Comparison of ENCODE assay signal across 8 mouse cellular contexts in the genomic region with DNA sequence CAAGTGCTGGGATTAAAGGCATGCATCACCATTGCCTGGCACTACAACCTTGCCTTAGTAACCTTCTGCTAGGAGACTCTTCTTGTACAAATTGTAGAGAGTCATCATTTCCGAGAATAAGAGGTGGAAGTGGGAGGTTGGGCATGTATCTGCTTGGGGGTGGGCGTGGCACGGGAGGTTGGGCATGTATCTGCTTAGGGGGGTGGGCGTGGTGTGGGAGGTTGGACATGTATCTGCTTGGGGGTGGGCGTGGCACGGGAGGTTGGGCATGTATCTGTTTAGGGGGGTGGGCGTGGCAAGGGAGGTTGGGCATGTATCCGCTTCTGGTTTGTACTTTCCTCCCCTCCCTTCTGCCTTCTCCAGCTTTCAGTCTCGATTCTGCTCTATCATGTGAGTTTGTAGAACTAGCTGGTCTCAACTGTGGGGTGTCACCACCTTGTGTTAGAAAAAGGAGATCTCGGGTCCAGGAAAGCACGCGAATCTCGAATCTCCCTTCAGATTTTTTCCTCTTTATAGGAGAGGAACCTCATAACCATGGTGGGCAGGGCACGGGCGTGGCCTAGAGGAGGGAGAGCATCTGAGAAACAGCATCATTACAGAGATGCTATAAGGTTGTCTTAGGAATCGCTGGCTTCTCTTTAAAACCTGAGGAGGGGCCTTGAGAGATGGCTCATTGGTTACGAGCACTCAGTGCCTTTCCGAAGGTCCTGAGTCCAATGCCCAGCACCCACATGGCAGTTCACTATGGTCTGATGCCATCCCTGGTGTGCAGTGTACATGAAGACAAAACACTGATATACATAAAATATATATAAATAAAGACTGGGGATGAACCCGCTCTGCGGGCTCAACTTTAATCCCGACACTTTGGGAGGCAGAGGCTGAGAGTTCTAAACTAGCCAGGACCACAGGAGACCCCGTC. TPM values are rescaled to one million over a fixed set of nuclear protein-coding genes. Genes with fewer than 3 reads are reported as not detected.
DNase-seq lines count a peak whose midpoint lies in the region; ATAC-seq and TF ChIP-seq lines count a peak whose summit lies in the region.

No protein-coding gene starts in this region.

- peak; percentile 72 for ATAC-seq in heart, embryonic 15.5 days (replicated peaks; ENCODE audit: insufficient number of reproducible peaks, insufficient read depth, low FRiP score, low read depth)
- peak; percentile 79 for ATAC-seq in lung, embryonic 15.5 days (ENCODE audit: borderline replicate concordance, extremely low read depth, low FRiP score, low TSS enrichment)
- ATAC-seq in neural tube, embryonic 15.5 days (ENCODE audit: low FRiP score), result peak; percentile 55

- H3K27me3 ChIP-seq in heart, embryonic 15.5 days, result no peaks in the 10 kb centered on the region
- H3K27me3 ChIP-seq in lung, embryonic 15.5 days, result 0 out of 2 replicates have a peak, but pooled peaks cover 6% of the 10 kb centered on the region
- H3K27me3 ChIP-seq in neural tube, embryonic 15.5 days (replicated peaks), result no peaks in the 10 kb centered on the region
- H3K27me3 ChIP-seq in thymus, adult 2 months (ENCODE audit: control insufficient read depth, insufficient read depth, low read length), result no peaks in the 10 kb centered on the region

- peak overlapping the region; percentile 46 for H3K4me3 ChIP-seq in embryonic fibroblast, embryonic 13.5 days (ENCODE audit: insufficient read depth, low read length)
- H3K4me3 ChIP-seq in heart, embryonic 15.5 days, result peak overlapping the region; percentile 49
- H3K4me3 ChIP-seq in lung, embryonic 15.5 days, result peak overlapping the region; percentile 43
- H3K4me3 ChIP-seq in neural tube, embryonic 15.5 days (replicated peaks), result peak overlapping the region; percentile 25
- peak overlapping the region; percentile 30 for H3K4me3 ChIP-seq in thymus, adult 2 months (ENCODE audit: control insufficient read depth, insufficient read depth, low read length)

- H3K9me3 ChIP-seq in heart, embryonic 15.5 days (replicated peaks), result no peaks in the 10 kb centered on the region
- H3K9me3 ChIP-seq in lung, embryonic 15.5 days, result no peaks in the 10 kb centered on the region
- no peaks in the 10 kb centered on the region for H3K9me3 ChIP-seq in neural tube, embryonic 15.5 days (replicated peaks)

- peak; percentile 70 for TF ChIP-seq POLR2A in embryonic fibroblast, embryonic 13.5 days (IDR thresholded peaks at IDR 0.05; ENCODE audit: low read depth, low read length)
- no peak for TF ChIP-seq POLR2A in thymus, adult 2 months (IDR thresholded peaks at IDR 0.05; ENCODE audit: control insufficient read depth, extremely low read depth, insufficient read depth, low read length, poor library complexity)

- peak overlapping the region; percentile 72 for H3K4me2 ChIP-seq in heart, embryonic 15.5 days
- H3K4me2 ChIP-seq in lung, embryonic 15.5 days, result peak overlapping the region; percentile 63
- H3K4me2 ChIP-seq in neural tube, embryonic 15.5 days, result peak overlapping the region; percentile 55

- no peak for TF ChIP-seq CTCF in embryonic fibroblast, embryonic 13.5 days (IDR thresholded peaks at IDR 0.05; ENCODE audit: borderline replicate concordance, insufficient read depth, low read length)
- no peak for TF ChIP-seq CTCF in thymus, adult 2 months (IDR thresholded peaks at IDR 0.05; ENCODE audit: borderline replicate concordance, control insufficient read depth, extremely low read depth, insufficient read depth, low read length, poor library complexity)

- H3K9ac ChIP-seq in heart, embryonic 15.5 days, result peak overlapping the region; percentile 48; the same call in 1 of the 2 replicates
- peak overlapping the region; percentile 42 for H3K9ac ChIP-seq in lung, embryonic 15.5 days
- H3K9ac ChIP-seq in neural tube, embryonic 15.5 days (replicated peaks), result 0 out of 2 replicates have a peak overlapping the region, but pooled peaks have one; percentile 30

- H3K36me3 ChIP-seq in heart, embryonic 15.5 days, result no peaks in the 10 kb centered on the region
- H3K36me3 ChIP-seq in lung, embryonic 15.5 days, result no peaks in the 10 kb centered on the region
- H3K36me3 ChIP-seq in neural tube, embryonic 15.5 days, result no peaks in the 10 kb centered on the region
- no peaks in the 10 kb centered on the region for H3K36me3 ChIP-seq in thymus, adult 2 months (ENCODE audit: control insufficient read depth, insufficient read depth, low read length)

- peak; percentile 8 to 13 for DNase-seq in left cerebral cortex, adult 18-20 months (ENCODE audit: low spot score in 2 of 2)
- DNase-seq in left cerebral cortex, adult 11 months (ENCODE audit: low spot score), result no peak
- DNase-seq in kidney, postnatal 10 days, result peak; percentile 90
- DNase-seq in thymus, adult 2 months, result peak; percentile 79

- 2% methylated on average over 22 of the region's 22 CpGs for WGBS in heart, embryonic 15.5 days
- 2% methylated on average over 21 of the region's 22 CpGs for WGBS in lung, embryonic 15.5 days
- 5% methylated on average over 22 of the region's 22 CpGs for WGBS in neural tube, embryonic 15.5 days
- under 1% methylated on average over 22 of the region's 22 CpGs for WGBS in thymus, adult 2 months

- peak overlapping the region; percentile 85 for H3K27ac ChIP-seq in embryonic fibroblast, embryonic 13.5 days (ENCODE audit: insufficient read depth, low read length)
- H3K27ac ChIP-seq in heart, embryonic 15.5 days, result peak overlapping the region; percentile 71
- peak overlapping the region; percentile 84 for H3K27ac ChIP-seq in lung, embryonic 15.5 days
- peak overlapping the region; percentile 56; the same call in 1 of the 2 replicates for H3K27ac ChIP-seq in neural tube, embryonic 15.5 days (replicated peaks)
- peak overlapping the region; percentile 74 for H3K27ac ChIP-seq in thymus, adult 2 months (ENCODE audit: control insufficient read depth, insufficient read depth, low read length)

- H3K4me1 ChIP-seq in embryonic fibroblast, embryonic 13.5 days (ENCODE audit: control insufficient read depth, insufficient read depth, low read length), result peaks cover 7% of the 10 kb centered on the region
- H3K4me1 ChIP-seq in heart, embryonic 15.5 days (replicated peaks), result peaks cover 15% of the 10 kb centered on the region
- H3K4me1 ChIP-seq in lung, embryonic 15.5 days, result peaks cover 19% of the 10 kb centered on the region
- peaks cover 13% of the 10 kb centered on the region for H3K4me1 ChIP-seq in neural tube, embryonic 15.5 days
- H3K4me1 ChIP-seq in thymus, adult 2 months (replicated peaks; ENCODE audit: control insufficient read depth, insufficient read depth, low read length), result peaks cover 24% of the 10 kb centered on the region

RNA-seq across cellular contexts. Expression of a gene that starts 5.8 kb away (rescaled TPM):
- total RNA-seq in left cerebral cortex, adult 18-20 months (2021), result 100 to 1,000 TPM; 221 to 223 TPM
- 63.7 and 68.6 TPM in 2 replicates for polyA plus RNA-seq in embryonic fibroblast, embryonic 13.5 days (2011; ENCODE audit: insufficient read length, low read depth, missing spikeins)
- 11.9 and 14.1 TPM in 2 replicates for polyA plus RNA-seq in heart, embryonic 15.5 days (2015; fragmentation: Nextera tagmentation; extraction: Ambion mirVana)
- 15.9 and 16.8 TPM in 2 replicates for polyA plus RNA-seq in lung, embryonic 15.5 days (2015; fragmentation: Nextera tagmentation; extraction: Ambion mirVana)
- 9.3 and 12.2 TPM in 2 replicates for polyA plus RNA-seq in neural tube, embryonic 15.5 days (2015; fragmentation: Nextera tagmentation; extraction: Ambion mirVana)
- polyA plus RNA-seq in thymus, adult 2 months (2012; rRNA removed), result 97.5 and 104 TPM in 2 replicates

RNA-seq across cellular contexts. Expression of a gene that starts 11.7 kb away (rescaled TPM):
- 10 to 100 TPM; 43.5 to 44.7 TPM for total RNA-seq in left cerebral cortex, adult 18-20 months (2021)
- 101 and 121 TPM in 2 replicates for polyA plus RNA-seq in embryonic fibroblast, embryonic 13.5 days (2011; ENCODE audit: insufficient read length, low read depth, missing spikeins)
- polyA plus RNA-seq in heart, embryonic 15.5 days (2015; fragmentation: Nextera tagmentation; extraction: Ambion mirVana), result 186 and 202 TPM in 2 replicates
- 320 and 343 TPM in 2 replicates for polyA plus RNA-seq in lung, embryonic 15.5 days (2015; fragmentation: Nextera tagmentation; extraction: Ambion mirVana)
- 211 and 227 TPM in 2 replicates for polyA plus RNA-seq in neural tube, embryonic 15.5 days (2015; fragmentation: Nextera tagmentation; extraction: Ambion mirVana)
- 192 and 207 TPM in 2 replicates for polyA plus RNA-seq in thymus, adult 2 months (2012; rRNA removed)

RNA-seq across cellular contexts. Expression of a gene that starts 30.0 kb away (rescaled TPM):
- total RNA-seq in left cerebral cortex, adult 18-20 months (2021), result 10 to 100 TPM; 21.3 to 23.3 TPM
- polyA plus RNA-seq in embryonic fibroblast, embryonic 13.5 days (2011; ENCODE audit: insufficient read length, low read depth, missing spikeins), result 16.0 and 20.6 TPM in 2 replicates
- 3.0 and 3.8 TPM in 2 replicates for polyA plus RNA-seq in heart, embryonic 15.5 days (2015; fragmentation: Nextera tagmentation; extraction: Ambion mirVana)
- polyA plus RNA-seq in lung, embryonic 15.5 days (2015; fragmentation: Nextera tagmentation; extraction: Ambion mirVana), result 3.5 and 4.8 TPM in 2 replicates
- 6.0 and 6.1 TPM in 2 replicates for polyA plus RNA-seq in neural tube, embryonic 15.5 days (2015; fragmentation: Nextera tagmentation; extraction: Ambion mirVana)
- 4.4 and 4.7 TPM in 2 replicates for polyA plus RNA-seq in thymus, adult 2 months (2012; rRNA removed)
